Mouse (Mus musculus) gastrocnemius, adult 2 months (tissue): ENCODE measurements around the gene Ankrd54. TPM values are rescaled to one million over a fixed set of nuclear protein-coding genes. Genes with fewer than 3 reads are reported as not detected.
A peak's percentile ranks its signal among the peaks of the same experiment; 100 is the strongest.

ENCODE experiments used
- DNase-seq: peaks from one replicate; pipeline ENCODE4 v3.0.0; 2022
- H3K27ac ChIP-seq: fragments of 200-600 bp; 2 replicates; pipeline ENCODE4 v1.8.1; 2022; ENCODE audit warnings: mild to moderate bottlenecking
- H3K4me3 ChIP-seq: fragments of 200-600 bp; 2 replicates; pipeline ENCODE4 v1.8.1; 2022; ENCODE audit warnings: mild to moderate bottlenecking, moderate library complexity
- CTCF ChIP-seq: fragments of 200-600 bp; IDR thresholded peaks from 2 replicates; pipeline ENCODE4 v1.8.1; 2022; ENCODE audit warnings: antibody characterized with exemption, mild to moderate bottlenecking, moderate library complexity
- intact Hi-C: fragments of 180-260 bp; cut with DNase I; formaldehyde crosslinking; loops from one replicate; pipeline ENCODE4 v1.15.1; 2025
- long read RNA-seq, 2 experiments: library from polyadenylated mRNA; stranded (forward); transcript quantifications; one replicate each; pipeline ENCODE4 v2.0.0; 2021
- total RNA-seq, 2 experiments: library from RNA; stranded (reverse); gene quantifications; 2 replicates each; pipeline ENCODE4 v1.2.3; 2021

Gene Ankrd54
- total RNA-seq: 1 to 10 TPM; 4.5 to 5.1 TPM
- long read RNA-seq, experiment 1, transcript Ankrd54-201 (8 exons, 1,904 nt): major isoform, 21 of 28 reads
- long read RNA-seq, experiment 1, partial matches to known transcripts: 4 of 28 reads
- long read RNA-seq, experiment 1, other reads (novel, unspliced or antisense): 2 of 28 reads
- long read RNA-seq, experiment 2, transcript Ankrd54-201 (8 exons, 1,904 nt): major isoform, 10 of 14 reads
- long read RNA-seq, experiment 2, partial matches to known transcripts: 1 of 14 reads
- long read RNA-seq, experiment 2, other reads (novel, unspliced or antisense): 3 of 14 reads

DNA sequence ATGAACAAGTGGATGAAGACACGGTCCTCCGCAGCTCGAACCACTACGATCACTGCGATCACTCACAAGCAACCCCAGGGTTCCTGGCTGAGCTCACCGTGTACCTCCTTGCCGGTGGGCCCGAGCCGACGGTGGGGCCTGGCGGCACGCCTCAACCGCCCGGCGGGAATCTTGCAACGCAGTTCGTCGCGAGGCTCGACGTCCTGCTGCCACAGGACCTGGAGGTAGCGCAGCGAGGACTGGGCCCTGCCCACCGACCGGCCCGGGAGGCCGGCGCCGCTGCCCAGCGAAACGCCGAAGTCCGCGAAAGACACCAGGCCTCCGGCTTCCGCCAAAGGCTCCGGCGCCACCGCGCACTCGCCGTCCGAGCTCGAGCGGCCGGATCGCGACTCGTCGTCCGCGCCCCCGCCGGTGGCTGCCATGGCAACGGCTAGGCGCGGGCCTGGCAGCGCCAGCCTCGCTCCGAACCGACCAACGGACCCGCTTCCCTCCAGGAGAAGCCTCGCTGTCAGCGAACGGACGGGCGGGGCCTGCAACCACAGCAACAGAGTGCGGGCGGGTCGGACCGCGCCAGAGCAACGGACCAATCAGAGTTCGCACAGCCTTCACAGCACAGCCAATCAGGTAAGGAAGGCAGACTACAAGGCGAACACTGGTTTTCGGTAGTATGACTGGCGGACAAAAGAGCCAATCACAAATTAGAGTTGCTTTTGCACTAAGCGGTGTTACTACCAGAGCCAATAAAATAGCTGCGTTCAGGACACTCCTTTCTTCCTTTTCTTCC, at the start of gene Ankrd54:
Gene Ankrd54 (minus strand): TSS at position 518 of the 784 bp plus-strand sequence.
- peak within 1 kb of the TSS; percentile 98 for H3K4me3 ChIP-seq
- no peak for TF ChIP-seq CTCF
- intact Hi-C loops: loop anchor here (1.0 kb wide), 1 partner anchor 13 kb away; the partner anchor contains the start of gene Eif3l
- peak within 1 kb of the TSS; percentile 86 for H3K27ac ChIP-seq
- peak; percentile 98 for DNase-seq

- no peak overlapping the region for H3K27ac ChIP-seq
- no peak for DNase-seq
- no peak for TF ChIP-seq CTCF
- no peak overlapping the region for H3K4me3 ChIP-seq
- intact Hi-C loops: no loop called here
Observed at GRCm38 (mm10) chr15:79111774-79112173, 49.1 kb upstream of the Ankrd54 start.

DNA sequence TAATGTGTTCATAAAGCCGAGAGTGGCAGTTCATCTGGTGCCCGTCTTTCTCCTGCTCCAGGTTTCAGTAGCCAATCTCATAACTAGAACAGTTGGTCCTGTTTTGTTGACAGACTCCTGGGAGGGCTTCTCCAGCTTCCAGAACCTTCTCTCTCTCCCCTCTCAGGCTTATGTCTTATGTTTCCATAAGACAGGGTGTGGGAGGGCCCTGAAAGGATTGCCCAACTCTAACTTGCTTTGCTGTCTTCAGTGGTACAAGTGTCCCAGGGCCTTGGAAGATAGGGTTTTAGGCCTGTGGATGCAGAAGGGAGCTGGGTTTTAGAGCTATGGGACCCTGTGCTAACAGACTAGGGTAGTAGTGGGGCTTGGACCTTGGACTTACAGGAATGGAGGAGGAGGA, 47.8 kb upstream of the Ankrd54 start:
- no peak for TF ChIP-seq CTCF
- intact Hi-C loops: no loop called here
- no peak for DNase-seq
- Histone ChIP-seq H3K4me3 (peak overlapping the region; percentile 99), H3K27ac (peak overlapping the region; percentile 95; the same call in 1 of the 2 replicates)

GRCm38 (mm10) chr15:79110031-79110430, 47.3 kb upstream of the Ankrd54 start:
- intact Hi-C loops: no loop called here
- peak overlapping the region; percentile 99 for H3K4me3 ChIP-seq
- DNase-seq: no peak
- TF ChIP-seq CTCF: no peak
- H3K27ac ChIP-seq: peak overlapping the region; percentile 95; the same call in 1 of the 2 replicates

DNA sequence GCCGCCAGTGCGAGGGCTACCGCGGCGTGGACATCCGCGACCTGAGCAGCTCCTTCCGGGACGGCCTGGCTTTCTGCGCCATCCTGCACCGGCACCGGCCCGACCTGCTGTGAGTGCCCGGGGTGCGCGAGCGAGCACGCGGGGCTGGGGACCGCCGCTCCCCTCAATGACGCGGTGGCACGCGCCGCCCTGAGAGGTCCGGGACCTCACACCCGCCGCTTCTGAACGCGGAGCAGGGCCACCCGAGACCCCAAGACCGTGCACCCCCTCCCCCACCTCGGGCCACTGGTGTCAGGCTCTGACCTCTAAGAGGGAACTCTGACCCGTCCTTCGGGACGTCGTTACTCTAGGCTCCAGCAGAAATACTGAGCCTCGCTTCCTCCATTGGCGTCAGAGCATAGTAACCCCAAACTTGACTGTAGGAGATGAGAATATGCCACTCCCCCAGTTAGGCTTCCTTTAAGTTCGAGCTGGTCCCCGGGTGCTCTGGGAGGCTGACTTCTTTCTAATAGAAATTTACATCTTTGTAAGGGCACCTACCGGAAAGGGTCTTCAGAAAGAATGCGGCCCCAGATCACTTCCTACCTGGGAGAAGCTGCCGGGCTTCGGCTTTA, 46.7 kb upstream of the Ankrd54 start:
- peak overlapping the region; percentile 99 for H3K4me3 ChIP-seq
- intact Hi-C loops: no loop called here
- DNase-seq: no peak
- TF ChIP-seq CTCF: no peak
- peak overlapping the region; percentile 95 for H3K27ac ChIP-seq

GRCm38 (mm10) chr15:79108421-79109320, 46.0 kb upstream of the Ankrd54 start, which contains the start of gene Micall1:
TSS of gene Micall1 (plus strand) at chr15:79108898.
- intact Hi-C loops: no loop called here
- Histone ChIP-seq H3K27ac (peak within 1 kb of the TSS; percentile 95), H3K4me3 (peak within 1 kb of the TSS; percentile 99)
- peak; percentile 90 for DNase-seq
- no peak for TF ChIP-seq CTCF

DNA sequence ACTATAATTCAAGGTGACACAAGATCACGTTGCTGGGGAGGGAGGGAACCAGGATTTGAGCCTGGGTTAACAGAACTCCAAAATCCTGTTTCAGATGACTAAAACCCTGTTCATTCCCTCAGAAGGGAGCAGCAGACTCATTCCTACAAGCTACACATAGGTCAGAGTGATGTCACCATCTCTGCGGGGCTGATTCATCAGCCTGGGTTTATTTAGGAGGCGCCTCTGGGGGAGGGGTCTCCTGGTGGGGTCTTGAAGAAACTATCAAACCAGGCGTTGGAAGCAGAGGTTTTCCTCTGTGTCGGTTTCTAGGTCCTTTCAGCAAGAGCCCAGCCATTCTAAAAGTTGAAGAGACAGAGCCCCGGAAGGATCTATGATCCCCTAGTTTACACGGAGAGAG, 45.3 kb upstream of the Ankrd54 start:
- H3K4me3 ChIP-seq: peak overlapping the region; percentile 99
- H3K27ac ChIP-seq: peak overlapping the region; percentile 95
- intact Hi-C loops: no loop called here
- no peak for DNase-seq
- no peak for TF ChIP-seq CTCF

GRCm38 (mm10) chr15:79105804-79106203, 43.1 kb upstream of the Ankrd54 start:
- TF ChIP-seq CTCF: no peak
- Histone ChIP-seq H3K27ac (no peak overlapping the region), H3K4me3 (no peak overlapping the region)
- no peak for DNase-seq
- intact Hi-C loops: no loop called here

DNA sequence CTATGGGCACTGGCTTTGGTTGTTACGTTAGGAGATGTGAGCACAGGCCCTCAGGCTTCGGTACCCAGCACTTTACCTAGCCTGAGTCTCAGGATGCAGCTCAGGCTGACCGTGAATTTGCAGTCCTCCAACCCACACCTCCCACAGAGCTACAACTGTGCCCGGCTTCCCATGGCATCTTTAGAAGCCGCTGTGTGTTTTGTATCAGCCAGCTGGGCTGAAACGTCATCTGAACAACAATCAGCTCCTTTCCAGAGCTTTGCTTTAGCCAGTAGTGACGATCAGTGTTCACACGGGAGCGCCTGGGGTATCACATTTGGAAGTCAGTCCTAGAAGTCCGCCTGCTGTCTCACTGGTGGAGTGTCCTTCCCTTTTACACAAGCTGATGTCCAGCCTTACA, 40.6 kb upstream of the Ankrd54 start:
- DNase-seq: no peak
- intact Hi-C loops: no loop called here
- Histone ChIP-seq H3K27ac (no peak overlapping the region), H3K4me3 (no peak overlapping the region)
- TF ChIP-seq CTCF: no peak

GRCm38 (mm10) chr15:79101531-79101930, 38.8 kb upstream of the Ankrd54 start:
- TF ChIP-seq CTCF: no peak
- intact Hi-C loops: no loop called here
- DNase-seq: no peak
- H3K4me3 ChIP-seq: no peak overlapping the region
- H3K27ac ChIP-seq: peak overlapping the region; percentile 31; the same call in 1 of the 2 replicates

DNA sequence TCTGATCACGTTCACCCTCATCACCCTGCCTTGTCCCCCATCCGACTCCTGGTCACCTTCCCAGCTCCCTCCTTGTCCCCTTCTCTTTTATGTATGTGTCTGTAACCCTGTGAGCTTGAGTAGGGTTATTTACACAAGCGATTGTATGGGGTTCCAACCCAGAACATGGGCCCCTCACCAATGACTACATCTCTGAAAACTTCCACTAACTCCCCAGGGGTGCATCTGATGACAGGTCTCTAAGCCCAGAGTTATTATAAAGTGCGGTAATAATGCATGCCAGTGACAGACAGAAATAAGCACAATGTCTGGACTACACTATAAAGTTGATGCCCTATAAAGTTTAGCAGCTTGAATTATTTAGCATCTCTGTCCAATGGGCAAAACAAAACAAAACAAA, 37.7 kb upstream of the Ankrd54 start:
- DNase-seq: no peak
- Histone ChIP-seq H3K4me3 (no peak overlapping the region), H3K27ac (no peak overlapping the region)
- intact Hi-C loops: no loop called here
- TF ChIP-seq CTCF: no peak

DNA sequence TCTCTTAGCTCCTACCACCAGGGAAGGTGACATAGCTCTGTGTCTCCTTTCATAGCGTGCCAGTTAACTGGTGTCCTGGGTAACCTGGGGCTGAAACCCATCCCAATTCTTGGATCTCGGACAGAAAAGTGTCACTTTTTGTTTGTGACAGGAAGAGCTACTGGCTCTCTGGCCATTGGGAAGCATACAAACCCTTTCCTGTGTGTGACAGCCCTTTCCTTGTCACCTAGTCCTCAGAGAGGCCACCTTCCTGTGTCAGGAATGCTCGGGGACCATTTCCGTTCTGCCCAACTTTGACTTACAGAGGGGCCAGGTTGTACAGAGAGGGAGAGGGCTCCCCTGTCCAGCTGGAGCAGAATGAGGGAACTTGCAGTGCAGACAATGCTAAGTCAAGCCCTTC, 36.8 kb upstream of the Ankrd54 start:
- no peak for TF ChIP-seq CTCF
- DNase-seq: no peak
- H3K4me3 ChIP-seq: no peak overlapping the region
- intact Hi-C loops: no loop called here
- peak overlapping the region; percentile 83 for H3K27ac ChIP-seq
